Mouse (Mus musculus): ENCODE results near the gene Kalrn.

Gene Kalrn

DNA sequence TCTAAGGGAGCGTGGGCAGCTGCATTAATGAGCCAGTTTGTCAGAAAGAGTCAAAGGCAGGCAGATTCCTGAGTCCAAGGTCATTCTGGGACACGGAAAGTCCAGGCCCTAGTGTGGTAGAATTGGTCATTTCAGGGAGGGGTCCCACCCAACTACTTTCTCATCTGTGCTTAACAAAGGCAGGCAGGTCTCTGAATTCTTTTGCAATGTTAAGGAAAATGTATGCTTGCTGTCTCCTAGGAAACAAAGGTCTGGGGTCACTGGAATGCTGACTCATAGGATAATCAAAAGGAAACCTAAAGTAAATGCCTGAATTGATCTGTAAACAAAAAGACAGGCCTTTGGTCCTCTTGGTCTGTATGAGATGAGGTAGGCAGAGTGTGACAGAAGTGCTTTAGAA, 593.5 kb downstream of the Kalrn start:
- no peak for DNase-seq (ENCODE audit: low spot score)

DNA sequence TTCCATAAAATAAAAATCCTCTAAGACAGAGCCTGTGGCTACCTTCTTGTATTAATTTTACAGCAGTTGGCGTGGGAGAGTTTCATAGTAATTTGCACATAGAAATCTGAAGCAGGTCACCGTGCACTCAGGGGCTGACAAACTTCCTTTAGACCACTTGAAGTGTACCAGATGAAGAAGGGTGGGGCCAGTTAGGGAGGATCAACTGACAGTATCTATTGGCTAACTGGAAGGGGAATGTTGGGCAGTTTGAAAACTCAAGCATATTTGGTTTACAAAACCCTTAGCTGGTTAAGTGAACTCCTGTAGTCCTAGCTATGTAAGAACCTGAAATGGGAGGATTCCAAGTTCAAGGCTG, 606.1 kb downstream of the Kalrn start:
- DNase-seq (ENCODE audit: low spot score): no peak

GRCm38 (mm10) chr16:33966538-33967282, 606.6 kb downstream of the Kalrn start, which contains the start of gene Umps:
TSS of gene Umps (minus strand) at chr16:33967038.
- peak; percentile 89 for DNase-seq (ENCODE audit: low spot score)

DNA sequence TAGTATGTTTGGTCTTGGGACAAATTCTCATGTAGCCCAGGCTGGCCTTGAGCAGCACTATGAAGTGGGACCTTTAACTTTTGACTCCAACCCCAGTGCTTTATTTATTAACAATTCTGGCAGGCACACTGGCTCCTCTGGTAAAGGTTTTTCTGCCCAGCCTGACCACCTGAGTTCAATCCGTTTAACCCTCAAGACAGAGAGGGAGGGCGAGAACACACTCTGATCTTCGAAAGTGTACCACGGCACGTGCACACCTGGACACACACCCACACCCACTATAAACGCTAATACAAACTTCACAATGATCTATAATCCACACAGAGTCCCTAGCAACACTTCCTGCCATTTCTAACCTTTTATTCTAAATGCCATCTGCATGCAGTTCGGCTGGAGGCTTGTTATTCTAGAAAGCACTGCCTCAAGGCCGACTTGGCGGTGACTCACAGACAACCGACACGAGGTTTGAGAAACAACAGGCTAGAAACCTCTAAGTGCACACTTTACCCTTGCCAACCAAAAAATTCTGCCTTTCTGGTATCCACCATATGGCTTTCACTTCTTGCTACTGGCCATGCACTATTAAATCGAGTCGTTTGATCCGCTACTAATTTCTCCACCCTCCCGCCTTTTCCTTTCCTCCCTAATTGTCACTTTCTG, 607.3 kb downstream of the Kalrn start:
- DNase-seq (ENCODE audit: low spot score): no peak

DNA sequence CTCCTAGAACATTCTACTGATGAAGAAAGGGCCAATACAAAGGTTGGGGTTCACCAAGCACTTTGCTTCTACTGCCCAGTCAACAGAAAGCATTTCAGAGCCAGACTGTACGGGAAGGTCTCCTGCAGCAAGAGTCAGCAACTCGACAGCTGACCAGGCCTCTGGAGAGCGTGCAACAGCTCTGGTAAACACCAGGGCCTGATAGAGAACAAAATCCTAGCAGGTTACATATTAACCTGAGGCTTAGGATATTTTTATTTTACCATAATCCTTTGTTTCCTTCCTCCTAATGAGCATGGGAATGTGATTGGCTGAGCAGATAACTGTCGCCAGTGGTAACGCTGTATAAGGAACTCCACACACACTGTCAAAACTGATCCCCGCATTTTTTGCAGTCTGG, 609.8 kb downstream of the Kalrn start:
- DNase-seq (ENCODE audit: low spot score): no peak

GRCm38 (mm10) chr16:33954793-33955192, 618.5 kb downstream of the Kalrn start:
- no peak for DNase-seq (ENCODE audit: low spot score)

DNA sequence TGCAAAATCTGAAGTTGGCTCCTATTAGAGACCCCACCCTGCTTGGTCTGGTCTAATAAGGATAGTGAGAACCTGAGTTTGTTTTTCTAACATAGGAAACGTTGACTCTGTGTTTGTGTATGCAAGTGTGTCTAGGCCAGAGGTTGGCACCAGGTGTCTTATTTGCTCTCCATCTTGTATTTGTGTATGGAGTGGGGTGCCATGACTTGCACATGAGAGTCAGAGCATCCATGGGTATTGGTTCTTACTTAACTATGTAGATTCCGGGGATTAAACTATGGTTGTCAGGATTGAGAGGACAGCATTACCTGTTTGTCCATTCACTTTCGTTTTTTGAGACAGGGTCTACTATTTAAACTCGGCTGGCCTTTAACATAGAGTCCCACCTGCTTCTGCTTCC, 620.3 kb downstream of the Kalrn start:
- no peak for DNase-seq (ENCODE audit: low spot score)

DNA sequence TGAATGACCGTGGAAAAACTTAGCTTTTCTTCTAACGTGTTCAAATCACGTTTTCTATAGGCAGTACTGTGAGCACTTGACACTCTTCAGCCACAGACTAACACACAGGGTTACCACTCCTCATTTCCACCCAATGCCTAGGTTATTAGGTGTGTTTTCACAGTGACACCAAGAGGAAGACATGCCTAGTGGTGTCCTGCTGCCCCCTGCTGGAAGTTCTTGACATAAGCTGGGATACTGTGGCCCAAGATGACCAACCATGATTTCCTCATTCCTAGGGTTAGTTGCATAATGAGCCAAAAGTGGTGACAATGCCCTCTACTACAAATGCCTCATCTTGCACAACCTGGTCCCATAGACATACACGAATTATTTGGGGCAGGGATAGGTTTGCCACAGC, 622.5 kb downstream of the Kalrn start:
- peak; percentile 91 for DNase-seq (ENCODE audit: low spot score)

DNA sequence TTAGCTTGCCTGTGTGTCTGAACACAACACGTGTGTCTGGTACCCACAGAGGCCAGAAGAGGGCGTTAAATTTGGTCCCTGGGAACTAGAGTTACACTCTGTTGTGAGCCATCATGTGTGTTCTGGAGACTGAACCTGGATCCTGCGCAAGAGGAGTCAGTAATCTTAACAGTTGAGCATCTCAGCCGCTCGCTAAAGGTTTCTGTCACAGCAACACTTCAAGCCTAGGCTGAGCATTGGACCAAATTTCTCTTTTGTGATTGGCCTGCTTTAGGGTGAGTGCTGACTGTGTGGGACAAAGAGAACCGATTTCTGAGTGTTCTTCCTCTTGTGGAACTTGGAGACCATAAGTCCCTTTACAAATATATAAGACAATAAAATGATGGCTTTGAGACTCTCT, 622.9 kb downstream of the Kalrn start:
- no peak for DNase-seq (ENCODE audit: low spot score)

DNA sequence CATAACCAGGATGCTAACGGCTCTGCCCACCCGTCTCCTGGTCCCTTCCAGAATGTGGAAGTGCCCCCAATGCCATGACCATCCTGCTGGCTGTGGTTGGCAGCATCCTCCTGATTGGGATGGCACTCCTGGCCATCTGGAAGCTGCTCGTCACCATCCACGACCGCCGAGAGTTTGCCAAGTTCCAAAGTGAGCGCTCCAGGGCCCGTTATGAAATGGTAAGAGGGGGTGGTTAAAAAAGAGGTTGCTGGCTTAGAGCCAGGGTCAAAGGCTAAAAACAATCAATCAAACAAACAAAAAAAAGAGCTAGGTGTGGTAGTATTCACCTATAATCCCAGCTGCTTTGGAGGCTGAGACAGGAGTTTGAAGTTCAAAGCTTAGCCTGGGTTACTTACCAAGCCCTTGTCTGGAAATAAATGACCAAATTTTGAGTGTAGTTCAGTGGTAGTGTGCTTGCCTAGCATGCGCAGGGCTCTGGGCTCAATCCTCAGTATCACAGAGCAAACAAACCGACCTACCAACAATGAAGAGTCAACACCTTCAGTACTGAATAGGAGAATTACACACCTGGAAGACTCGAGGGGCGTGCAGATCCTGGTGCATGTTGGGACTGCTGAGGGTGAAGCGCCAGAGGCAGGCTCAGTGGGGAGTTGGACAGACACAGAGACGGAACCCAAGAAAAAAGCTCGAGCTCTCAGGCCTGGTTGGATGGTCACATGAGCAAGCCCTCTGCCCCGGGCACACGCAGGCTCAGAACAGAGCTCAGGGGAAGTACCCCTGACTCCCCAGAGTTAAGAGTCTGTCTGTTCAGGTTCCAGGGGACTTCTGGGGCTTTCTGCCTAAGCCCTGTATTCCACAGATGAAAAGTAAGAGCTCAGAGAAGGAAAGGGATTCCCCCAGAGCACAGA, 625.4 kb downstream of the Kalrn start:
- no peak for DNase-seq (ENCODE audit: low spot score)

DNA sequence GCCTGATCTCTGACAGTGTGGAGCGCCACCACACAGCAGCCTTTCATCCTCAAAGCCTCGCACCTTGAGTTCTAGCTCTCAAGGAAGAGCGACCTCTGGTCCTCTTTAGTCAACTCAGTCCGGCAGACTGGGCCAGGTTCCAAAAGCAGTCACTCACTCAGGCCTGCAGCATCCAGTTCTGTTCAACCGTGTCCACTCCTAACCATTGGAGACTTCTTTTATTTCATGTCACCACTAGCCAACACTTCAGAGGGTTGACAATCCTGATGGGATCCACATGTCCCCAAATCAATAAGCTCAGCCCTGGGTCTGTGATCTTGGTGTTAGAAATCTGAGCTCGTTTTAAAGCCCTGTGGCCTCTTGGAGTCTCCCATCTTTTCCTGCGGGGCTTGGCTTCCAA, 627.3 kb downstream of the Kalrn start:
- no peak for DNase-seq (ENCODE audit: low spot score)

- DNase-seq (ENCODE audit: low spot score): no peak
Measured at GRCm38 (mm10) chr16:33944772-33945171, 628.6 kb downstream of the Kalrn start.

DNA sequence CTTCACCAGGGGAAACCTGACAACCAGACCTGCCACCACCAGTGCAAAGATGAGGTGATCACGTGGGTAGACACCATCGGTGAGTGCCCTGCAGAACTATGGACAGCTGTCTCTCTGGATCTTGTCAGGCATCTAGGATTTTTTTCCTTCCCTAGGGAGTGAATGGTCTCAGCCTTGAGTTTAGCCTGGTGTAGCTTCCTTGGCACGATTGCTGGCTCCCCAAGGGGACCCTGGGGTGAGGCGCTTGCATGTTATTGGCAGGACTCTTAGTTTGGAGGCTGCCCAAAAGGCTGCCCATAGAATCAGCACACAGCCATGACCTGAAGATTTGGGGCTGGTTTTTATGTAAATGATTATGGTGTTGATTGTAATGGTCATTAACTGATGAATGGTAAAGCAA, 629.2 kb downstream of the Kalrn start:
- DNase-seq (ENCODE audit: low spot score): no peak

DNA sequence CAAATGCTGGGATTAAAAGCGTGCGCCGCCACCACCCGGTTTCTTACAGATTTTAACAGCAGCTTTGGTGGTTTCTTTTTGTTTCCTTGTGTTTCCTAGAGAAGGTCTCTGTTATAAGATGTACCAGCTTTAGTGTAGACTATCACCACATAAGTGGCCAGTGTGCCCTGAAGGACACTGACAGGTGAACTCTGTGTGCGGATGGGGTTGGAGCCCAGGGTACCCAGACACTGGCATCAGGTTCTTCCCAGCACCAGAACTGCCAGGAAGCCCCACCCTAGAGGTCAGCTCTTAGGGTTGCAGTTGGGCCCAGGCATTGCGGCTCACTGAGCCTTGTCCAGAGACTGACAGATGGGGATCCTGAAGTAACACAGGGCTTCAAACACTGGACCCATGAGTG, 629.9 kb downstream of the Kalrn start:
- DNase-seq (ENCODE audit: low spot score): no peak

DNA sequence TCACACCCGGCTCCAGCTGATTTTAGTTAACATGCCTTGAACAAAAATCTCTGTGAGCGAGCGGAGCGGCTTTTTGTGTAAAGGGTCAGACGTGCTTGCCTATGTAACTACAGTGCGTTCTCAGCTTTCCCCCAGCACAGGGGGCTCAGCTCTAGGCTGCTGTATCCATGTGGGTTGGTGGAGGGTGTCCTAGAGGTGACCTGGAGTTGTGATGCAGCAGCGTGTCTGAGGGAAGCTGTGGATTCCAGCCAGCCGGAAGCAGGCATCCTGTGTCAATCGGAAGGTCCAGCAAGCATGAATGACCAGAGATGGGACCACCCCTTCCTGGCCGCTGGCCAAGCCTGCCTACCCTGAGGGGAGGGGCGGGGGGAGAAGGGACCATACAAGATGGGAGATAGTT, 631.0 kb downstream of the Kalrn start:
- DNase-seq (ENCODE audit: low spot score): peak; percentile 69

DNA sequence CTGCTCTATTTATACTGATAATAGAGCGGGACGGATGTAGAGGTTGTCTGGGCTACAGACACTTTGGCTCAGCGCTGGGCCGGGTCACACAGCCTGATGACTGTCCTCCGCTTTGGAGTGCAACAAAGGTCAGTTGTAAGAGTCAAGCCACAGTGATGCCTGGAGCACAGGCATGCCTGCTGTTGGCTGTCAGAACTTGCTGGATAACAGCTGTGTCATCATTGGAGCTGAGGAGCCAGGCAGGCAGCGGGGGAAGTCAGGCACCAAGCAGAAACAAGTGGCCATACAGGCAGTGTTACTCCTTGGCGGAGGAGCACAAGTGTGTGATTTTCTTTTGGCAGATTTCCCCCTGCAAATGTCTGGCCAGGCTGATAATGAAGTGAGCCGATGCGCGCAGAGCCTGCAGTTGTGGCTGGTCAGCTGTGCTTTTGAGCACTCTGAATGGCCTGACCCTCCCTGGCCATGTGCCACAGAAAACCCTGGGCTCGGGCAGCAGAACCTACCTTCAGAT, 632.0 kb downstream of the Kalrn start:
- peak; percentile 67 for DNase-seq (ENCODE audit: low spot score)

DNA sequence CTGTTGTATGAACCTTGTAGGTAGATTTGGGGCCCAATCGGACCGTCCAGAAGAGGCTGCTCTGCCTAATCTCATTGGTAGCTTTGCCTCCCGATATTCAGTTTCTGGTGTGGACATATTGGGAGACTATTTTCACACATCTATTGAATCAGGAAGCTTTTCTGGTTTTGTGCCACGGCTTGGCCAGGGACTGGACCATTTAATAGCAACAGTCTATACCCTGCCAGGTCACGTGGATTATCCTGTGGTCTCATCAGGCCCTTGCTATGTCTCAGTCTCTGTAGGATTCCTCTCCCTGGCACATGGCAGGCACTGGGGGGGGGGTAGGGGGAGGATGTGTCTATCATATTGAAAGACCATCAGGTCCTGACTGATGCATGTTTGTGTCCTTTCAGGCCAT, 633.2 kb downstream of the Kalrn start:
- DNase-seq (ENCODE audit: low spot score): no peak

- no peak for DNase-seq (ENCODE audit: low spot score)
Measured at GRCm38 (mm10) chr16:33939636-33940035, 633.7 kb downstream of the Kalrn start.

DNA sequence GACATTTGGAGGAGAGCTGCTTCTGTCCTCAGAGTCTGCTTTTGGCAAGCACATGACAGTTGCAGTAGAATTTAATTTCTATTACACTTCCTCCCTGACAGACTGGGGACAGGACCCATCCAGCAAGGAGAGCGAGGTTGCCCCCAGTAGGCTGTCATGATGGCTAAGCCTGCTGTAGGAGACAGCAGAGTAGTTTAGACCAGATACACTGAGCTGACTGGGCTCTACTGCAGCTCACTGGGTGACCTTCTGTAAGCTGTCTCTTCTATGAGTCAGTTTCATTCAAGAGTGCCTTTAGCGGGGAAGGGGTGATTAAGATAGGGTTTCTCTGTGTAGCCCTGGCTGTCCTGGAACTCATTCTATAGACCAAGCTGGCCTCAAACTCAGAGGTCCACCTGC, 634.2 kb downstream of the Kalrn start:
- DNase-seq (ENCODE audit: low spot score): no peak

DNA sequence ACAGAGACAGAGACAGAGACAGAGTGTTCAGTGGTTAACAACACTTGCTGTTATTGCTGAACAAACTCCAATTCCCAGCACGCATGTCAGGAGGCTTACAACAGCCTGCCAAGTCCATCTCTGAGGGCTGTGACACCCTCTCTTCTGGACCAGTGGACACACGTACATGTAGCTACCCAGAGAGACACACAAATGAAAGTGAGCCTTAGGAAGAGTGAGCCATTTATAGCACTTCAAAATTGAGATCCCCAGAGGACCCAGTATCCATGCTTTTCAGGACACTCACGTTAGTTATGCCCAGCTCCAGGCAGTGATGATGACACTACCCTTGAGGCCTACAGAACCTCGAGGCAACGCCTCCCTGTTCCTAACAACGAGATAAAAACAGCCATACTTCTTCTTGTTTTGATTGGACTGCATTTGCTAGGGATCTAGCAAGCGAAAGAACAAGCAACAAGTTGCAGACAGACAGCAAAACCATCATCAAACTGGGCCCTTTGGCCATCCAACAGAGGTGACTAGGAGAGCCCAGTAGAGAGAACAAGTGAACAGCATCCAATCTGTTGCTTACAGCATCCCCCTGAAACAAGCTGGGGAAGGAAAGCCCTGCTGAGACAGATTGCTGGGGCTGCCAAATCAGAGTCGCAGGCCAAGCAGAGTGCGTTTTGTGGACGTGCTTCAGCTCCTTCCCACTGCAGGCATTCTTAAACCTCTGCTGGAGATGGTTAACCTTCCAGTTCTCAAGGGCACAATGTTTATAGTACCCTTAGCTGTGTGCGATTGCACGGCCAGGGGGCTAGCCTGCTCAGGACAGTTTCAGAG, 634.8 kb downstream of the Kalrn start:
- DNase-seq (ENCODE audit: low spot score): no peak

GRCm38 (mm10) chr16:33937567-33937966, 635.8 kb downstream of the Kalrn start:
- peak; percentile 76 for DNase-seq (ENCODE audit: low spot score)

- DNase-seq (ENCODE audit: low spot score): no peak
Measured at GRCm38 (mm10) chr16:33936885-33937284, 636.4 kb downstream of the Kalrn start.
